Comparison of ENCODE assay signal across 12 mouse cellular contexts in the genomic region with DNA sequence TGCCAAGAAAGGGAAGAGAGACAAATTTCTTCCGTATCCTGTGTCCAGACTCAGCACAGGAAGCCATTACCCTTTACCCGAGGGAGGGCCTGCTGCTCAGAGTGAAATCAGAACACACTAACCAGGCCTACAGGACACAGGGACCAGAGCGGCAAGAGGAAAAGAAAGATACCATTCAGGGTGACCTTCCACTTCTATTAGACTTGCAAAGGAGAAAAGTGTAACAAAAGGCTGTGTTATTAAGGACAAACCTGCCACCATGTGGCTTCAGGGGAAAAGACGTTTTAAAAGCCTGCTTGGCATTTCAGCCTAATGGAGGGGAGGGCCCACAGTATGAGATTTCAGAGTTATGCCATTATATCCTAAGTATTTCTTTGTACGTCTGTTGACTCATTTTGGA. TPM values are rescaled to one million over a fixed set of nuclear protein-coding genes. Genes with fewer than 3 reads are reported as not detected.
A peak's percentile ranks its signal among the peaks of the same experiment; 100 is the strongest.
DNase-seq lines count a peak whose midpoint lies in the region; ATAC-seq and TF ChIP-seq lines count a peak whose summit lies in the region.
"Had no signal": no experiment of that assay in that cellular context is flagged by ENCODE, and none has a peak within 500 bp of the region (broad histone marks: within the 10 kb centered on the region; RNA-seq: fewer than 3 reads in every experiment).

No protein-coding gene starts in this region.

- H3K36me3 ChIP-seq in heart, embryonic 15.5 days, result no peaks in the 10 kb centered on the region
- no peaks in the 10 kb centered on the region for H3K36me3 ChIP-seq in midbrain, embryonic 10.5 days
- H3K36me3 ChIP-seq in midbrain, embryonic 11.5 days (ENCODE audit: control insufficient read depth, insufficient read depth, low read length), result no peaks in the 10 kb centered on the region
- no peaks in the 10 kb centered on the region for H3K36me3 ChIP-seq in forebrain, embryonic 16.5 days (ENCODE audit: control insufficient read depth, insufficient read depth)
- no peaks in the 10 kb centered on the region for H3K36me3 ChIP-seq in midbrain, postnatal 0 days (ENCODE audit: insufficient read depth, low read length)

- H3K27me3 ChIP-seq in heart, embryonic 15.5 days, result no peaks in the 10 kb centered on the region
- H3K27me3 ChIP-seq in midbrain, embryonic 10.5 days (ENCODE audit: low read depth, poor library complexity, severe bottlenecking), result no peaks in the 10 kb centered on the region
- H3K27me3 ChIP-seq in midbrain, embryonic 11.5 days (ENCODE audit: control insufficient read depth, insufficient read depth, low read length), result no peaks in the 10 kb centered on the region
- H3K27me3 ChIP-seq in forebrain, embryonic 16.5 days (replicated peaks; ENCODE audit: control insufficient read depth, insufficient read depth, low read length), result no peaks in the 10 kb centered on the region
- H3K27me3 ChIP-seq in midbrain, postnatal 0 days (ENCODE audit: insufficient read depth, low read length), result no peaks in the 10 kb centered on the region

- peaks cover 11% of the 10 kb centered on the region for H3K4me1 ChIP-seq in heart, embryonic 15.5 days (replicated peaks)
- H3K4me1 ChIP-seq in midbrain, embryonic 10.5 days, result peaks cover 3% of the 10 kb centered on the region; the same call in 1 of the 2 replicates
- no peaks in the 10 kb centered on the region for H3K4me1 ChIP-seq in midbrain, embryonic 11.5 days (ENCODE audit: control insufficient read depth, insufficient read depth, low read length)
- no peaks in the 10 kb centered on the region for H3K4me1 ChIP-seq in forebrain, embryonic 16.5 days (replicated peaks; ENCODE audit: control insufficient read depth, insufficient read depth, low read length)
- no peaks in the 10 kb centered on the region for H3K4me1 ChIP-seq in midbrain, postnatal 0 days (ENCODE audit: insufficient read depth, low read length)

- no peak overlapping the region for H3K4me2 ChIP-seq in heart, embryonic 15.5 days
- no peak overlapping the region for H3K4me2 ChIP-seq in midbrain, embryonic 11.5 days
- no peak overlapping the region for H3K4me2 ChIP-seq in forebrain, embryonic 16.5 days (ENCODE audit: low read length)
- H3K4me2 ChIP-seq in midbrain, postnatal 0 days (ENCODE audit: low read depth, low read length, poor library complexity, severe bottlenecking), result no peak overlapping the region

- H3K9me3 ChIP-seq in heart, embryonic 15.5 days (replicated peaks), result no peaks in the 10 kb centered on the region
- no peaks in the 10 kb centered on the region for H3K9me3 ChIP-seq in midbrain, embryonic 10.5 days (replicated peaks)
- no peaks in the 10 kb centered on the region for H3K9me3 ChIP-seq in midbrain, embryonic 11.5 days (ENCODE audit: control insufficient read depth, low read length)
- H3K9me3 ChIP-seq in forebrain, embryonic 16.5 days (ENCODE audit: control insufficient read depth, low read length), result no peaks in the 10 kb centered on the region
- H3K9me3 ChIP-seq in midbrain, postnatal 0 days (ENCODE audit: low read length), result no peaks in the 10 kb centered on the region

- H3K27ac ChIP-seq in heart, embryonic 15.5 days, result peak overlapping the region; percentile 12; the same call in 1 of the 2 replicates
- H3K27ac ChIP-seq in midbrain, embryonic 10.5 days (replicated peaks), result peak overlapping the region; percentile 67
- no peak overlapping the region for H3K27ac ChIP-seq in midbrain, embryonic 11.5 days (ENCODE audit: low read depth, low read length)
- H3K27ac ChIP-seq in forebrain, embryonic 16.5 days (ENCODE audit: low read length), result no peak overlapping the region
- H3K27ac ChIP-seq in midbrain, postnatal 0 days (ENCODE audit: low read depth, low read length), result no peak overlapping the region
- H3K27ac ChIP-seq: heart, adult 2 months; macrophage had no signal

- ATAC-seq in heart, embryonic 15.5 days (replicated peaks; ENCODE audit: insufficient number of reproducible peaks, insufficient read depth, low FRiP score, low read depth), result no peak
- no peak for ATAC-seq in midbrain, embryonic 11.5 days (ENCODE audit: low FRiP score)
- peak; percentile 15; the same call in 1 of the 2 replicates for ATAC-seq in forebrain, embryonic 16.5 days
- ATAC-seq in midbrain, postnatal 0 days (ENCODE audit: low FRiP score), result peak; percentile 20; the same call in 1 of the 2 replicates
- ATAC-seq: CD4-positive, CD25-positive, alpha-beta regulatory T cell, adult 4 months had no signal

- 33% methylated on average over 5 of the region's 5 CpGs for WGBS in heart, embryonic 15.5 days
- 52% methylated on average over 5 of the region's 5 CpGs for WGBS in midbrain, embryonic 10.5 days
- 42% methylated on average over 5 of the region's 5 CpGs for WGBS in midbrain, embryonic 11.5 days
- 27% methylated on average over 5 of the region's 5 CpGs for WGBS in forebrain, embryonic 16.5 days
- 29% methylated on average over 5 of the region's 5 CpGs for WGBS in midbrain, postnatal 0 days

- peak; percentile 67 for TF ChIP-seq CTCF in midbrain, postnatal 0 days (IDR thresholded peaks at IDR 0.05)

- no peak overlapping the region for H3K4me3 ChIP-seq in heart, embryonic 15.5 days
- no peak overlapping the region for H3K4me3 ChIP-seq in midbrain, embryonic 10.5 days
- H3K4me3 ChIP-seq in midbrain, embryonic 11.5 days (ENCODE audit: low read depth, low read length), result no peak overlapping the region
- no peak overlapping the region for H3K4me3 ChIP-seq in forebrain, embryonic 16.5 days (replicated peaks; ENCODE audit: low read length)
- no peak overlapping the region for H3K4me3 ChIP-seq in midbrain, postnatal 0 days (ENCODE audit: low read depth, low read length)
- H3K4me3 ChIP-seq: heart, adult 2 months had no signal

- no peak for DNase-seq in heart, adult 18-20 months
- DNase-seq in midbrain, embryonic 10.5 days (ENCODE audit: low spot score), result no peak
- DNase-seq in midbrain, embryonic 11.5 days (ENCODE audit: low spot score, missing footprints), result no peak
- DNase-seq in midbrain, postnatal 0 days (ENCODE audit: low spot score), result peak; percentile 66
- DNase-seq in right cerebral cortex, postnatal 36 days (ENCODE audit: low spot score in 2 of 2), result no peak
- DNase-seq in urinary bladder, adult 18-20 months (ENCODE audit: low spot score in 2 of 2), result no peak
- DNase-seq: cerebellum, adult 8-10 months; heart, adult 2 months had no signal

- H3K9ac ChIP-seq in heart, embryonic 15.5 days, result no peak overlapping the region
- H3K9ac ChIP-seq in midbrain, embryonic 11.5 days (ENCODE audit: low read length), result no peak overlapping the region
- H3K9ac ChIP-seq in forebrain, embryonic 16.5 days (replicated peaks; ENCODE audit: low read depth, low read length), result no peak overlapping the region
- H3K9ac ChIP-seq in midbrain, postnatal 0 days (replicated peaks; ENCODE audit: low read length, poor library complexity, severe bottlenecking), result 0 out of 2 replicates have a peak overlapping the region, but pooled peaks have one; percentile 2

RNA-seq across cellular contexts. Expression of gene Fat4, which starts 26.1 kb away (rescaled TPM):
- polyA plus RNA-seq in heart, embryonic 15.5 days (2015; fragmentation: Nextera tagmentation; extraction: Ambion mirVana), result 2.4 and 3.5 TPM in 2 replicates
- total RNA-seq in heart, adult 18-20 months (2021), result 1 to 10 TPM; 3.9 to 4.0 TPM
- polyA plus RNA-seq in midbrain, embryonic 10.5 days (2016; fragmentation: Nextera tagmentation; extraction: Ambion mirVana), result 5.1 and 6.6 TPM in 2 replicates
- polyA plus RNA-seq in midbrain, embryonic 11.5 days (2014; fragmentation: Nextera tagmentation; extraction: Ambion mirVana), result 9.3 and 10.3 TPM in 2 replicates
- 11.0 and 12.4 TPM in 2 replicates for polyA plus RNA-seq in forebrain, embryonic 16.5 days (2015; fragmentation: Nextera tagmentation; extraction: Ambion mirVana)
- total RNA-seq in midbrain, postnatal 0 days (2014; rRNA removed), result 79.1 and 91.4 TPM in 2 replicates
- polyA plus RNA-seq in midbrain, postnatal 0 days (2015; fragmentation: Nextera tagmentation; extraction: Ambion mirVana), result 4.0 and 5.0 TPM in 2 replicates
- polyA plus RNA-seq: CD4-positive, CD25-positive, alpha-beta regulatory T cell, adult 4 months had no signal

Comparison
In these comparisons a context has a peak if more than half of its experiments do, and no peak if none do; other contexts are left out.
1. ATAC-seq: peak in forebrain, embryonic 16.5 days (single experiment) and midbrain, postnatal 0 days (single experiment); none in heart, embryonic 15.5 days (single experiment) and midbrain, embryonic 11.5 days (single experiment).
2. H3K27ac ChIP-seq: peak in heart, embryonic 15.5 days (single experiment) and midbrain, embryonic 10.5 days (single experiment); none in midbrain, embryonic 11.5 days (single experiment), forebrain, embryonic 16.5 days (single experiment) and midbrain, postnatal 0 days (single experiment).